Mouse (Mus musculus): ENCODE data around the gene Hsd11b1.

- TF ChIP-seq CTCF (IDR thresholded peaks at IDR 0.05; ENCODE audit: control insufficient read depth, insufficient read depth, insufficient read length) (no peak), MAX (IDR thresholded peaks at IDR 0.05) (no peak), MYOG (IDR thresholded peaks at IDR 0.05; ENCODE audit: control insufficient read depth, extremely low read depth, insufficient read length) (no peak), CEBPB (IDR thresholded peaks at IDR 0.05; ENCODE audit: low read depth) (no peak), FOSL1 (IDR thresholded peaks at IDR 0.05; ENCODE audit: insufficient read depth, low read length, poor library complexity, severe bottlenecking) (no peak), MYOD1 (IDR thresholded peaks at IDR 0.05; ENCODE audit: control insufficient read depth, insufficient read length, low read depth) (no peak)
These were observed 8.8 kb downstream of the Hsd11b1 start for GRCm38 (mm10) chr1:193255032-193255431.
